Mouse (Mus musculus): ENCODE data around the gene Gm17783.

DNA sequence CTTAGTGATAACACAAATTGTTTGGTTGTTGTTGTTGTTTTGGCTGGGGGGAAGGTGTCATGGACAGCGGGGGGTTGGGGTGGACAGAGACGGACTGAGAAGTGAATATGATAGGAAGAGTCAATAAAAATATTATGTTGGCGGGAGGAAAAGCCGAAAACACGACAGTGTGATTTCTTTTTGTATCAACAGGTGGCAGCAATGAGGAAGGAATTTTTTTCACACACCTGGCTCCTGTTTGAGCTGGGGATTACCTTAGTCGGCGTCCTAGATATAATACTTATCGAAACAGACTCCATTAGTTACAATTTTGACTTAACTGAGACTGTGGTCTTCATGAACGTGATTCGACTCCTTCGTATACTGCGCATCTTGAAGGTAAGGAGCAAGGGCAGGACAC lies 48.0 kb upstream of the Gm17783 start:
- no peak for TF ChIP-seq POLR2A (IDR thresholded peaks at IDR 0.05; ENCODE audit: insufficient read depth, low read length)
- no peak for TF ChIP-seq EP300 (IDR thresholded peaks at IDR 0.05; ENCODE audit: insufficient read depth, low read depth, low read length)

Data from ES-Bruce4 (cell line).